Mouse (Mus musculus) right cerebral cortex, postnatal 25 days (tissue): Measurements from ENCODE around the gene Sppl2c.

Experiments used
- DNase-seq: peaks from one replicate; pipeline ENCODE4 v3.0.0; 2022

The Sppl2c gene

GRCm38 (mm10) chr11:104186135-104186836 lies at the start of gene Sppl2c:
TSS of gene Sppl2c (plus strand) at chr11:104186327.
- DNase-seq: no peak

- DNase-seq: no peak
Observed at GRCm38 (mm10) chr11:104138976-104139375, 47.2 kb upstream of the Sppl2c start.

GRCm38 (mm10) chr11:104144930-104145329 lies 41.2 kb upstream of the Sppl2c start:
- DNase-seq: no peak

- no peak for DNase-seq
Observed at GRCm38 (mm10) chr11:104148787-104149186, 37.3 kb upstream of the Sppl2c start.

GRCm38 (mm10) chr11:104150911-104151310 lies 35.2 kb upstream of the Sppl2c start:
- DNase-seq: no peak

GRCm38 (mm10) chr11:104154332-104154731 lies 31.8 kb upstream of the Sppl2c start:
- no peak for DNase-seq

- DNase-seq: no peak
Observed at GRCm38 (mm10) chr11:104154820-104155635, 31.1 kb upstream of the Sppl2c start.

- no peak for DNase-seq
Observed at GRCm38 (mm10) chr11:104155899-104156298, 30.2 kb upstream of the Sppl2c start.

GRCm38 (mm10) chr11:104156391-104156790 lies 29.7 kb upstream of the Sppl2c start:
- no peak for DNase-seq

GRCm38 (mm10) chr11:104157603-104158259 lies 28.4 kb upstream of the Sppl2c start:
- DNase-seq: peak; percentile 83

GRCm38 (mm10) chr11:104158260-104158907 lies 27.7 kb upstream of the Sppl2c start:
- DNase-seq: no peak

- DNase-seq: no peak
Observed at GRCm38 (mm10) chr11:104159769-104160272, 26.3 kb upstream of the Sppl2c start.

- DNase-seq: no peak
Observed at GRCm38 (mm10) chr11:104161153-104161552, 25.0 kb upstream of the Sppl2c start.

GRCm38 (mm10) chr11:104164257-104164656 lies 21.9 kb upstream of the Sppl2c start:
- DNase-seq: no peak

- peak; percentile 73 for DNase-seq
Observed at GRCm38 (mm10) chr11:104171281-104171781, 14.8 kb upstream of the Sppl2c start.

- DNase-seq: peak; percentile 31
Observed at GRCm38 (mm10) chr11:104178893-104179292, 7.2 kb upstream of the Sppl2c start.

- no peak for DNase-seq
Observed at GRCm38 (mm10) chr11:104179804-104180203, 6.3 kb upstream of the Sppl2c start.

GRCm38 (mm10) chr11:104182141-104182540 lies 4.0 kb upstream of the Sppl2c start:
- DNase-seq: no peak

- no peak for DNase-seq
Observed at GRCm38 (mm10) chr11:104186837-104187150, 667 bp downstream of the Sppl2c start.

- DNase-seq: no peak
Observed at GRCm38 (mm10) chr11:104187766-104188165, 1.6 kb downstream of the Sppl2c start.

- DNase-seq: no peak
Observed at GRCm38 (mm10) chr11:104190008-104190407, 3.9 kb downstream of the Sppl2c start.

- no peak for DNase-seq
Observed at GRCm38 (mm10) chr11:104195382-104195781, 9.3 kb downstream of the Sppl2c start.

- peak; percentile 78 for DNase-seq
Observed at GRCm38 (mm10) chr11:104195791-104196190, 9.7 kb downstream of the Sppl2c start.
